Mouse (Mus musculus) heart, adult 2 months (tissue): Measurements from ENCODE around the gene Pacrg. TPM values are rescaled to one million over a fixed set of nuclear protein-coding genes. Genes with fewer than 3 reads are reported as not detected.
A peak's percentile ranks its signal among the peaks of the same experiment; 100 is the strongest.

Source experiments
- DNase-seq, 2 experiments: peaks; one replicate each; pipeline ENCODE4 v3.0.0; 2021
- H3K27ac ChIP-seq: fragments of 200-600 bp; 2 replicates; pipeline ENCODE4 v1.8.1; 2022
- H3K27me3 ChIP-seq: fragments of 200-500 bp; 2 replicates; pipeline ENCODE4 v1.6.1; 2012; ENCODE audit warnings: mild to moderate bottlenecking, low read length, inconsistent platforms, mixed read lengths; ENCODE audit not compliant: control insufficient read depth, insufficient read depth
- H3K36me3 ChIP-seq: fragments of 200-500 bp; 2 replicates; pipeline ENCODE4 v1.6.1; 2012; ENCODE audit warnings: low read length, inconsistent platforms; ENCODE audit not compliant: control insufficient read depth, insufficient read depth
- H3K4me1 ChIP-seq: fragments of 200-500 bp; 2 replicates; pipeline ENCODE4 v1.6.1; 2011; ENCODE audit warnings: low read length; ENCODE audit not compliant: control insufficient read depth, insufficient read depth
- H3K4me3 ChIP-seq: fragments of 200-600 bp; 2 replicates; pipeline ENCODE4 v1.8.1; 2022
- H3K79me2 ChIP-seq: fragments of 200-500 bp; replicated peaks from 2 replicates; pipeline ENCODE4 v1.6.1; 2012; ENCODE audit warnings: mild to moderate bottlenecking, inconsistent platforms, low read length, moderate library complexity, mixed read lengths; ENCODE audit not compliant: control insufficient read depth, insufficient read depth
- H3K9ac ChIP-seq: fragments of 200-500 bp; 2 replicates; pipeline ENCODE4 v1.6.1; 2012; ENCODE audit warnings: low read depth, mild to moderate bottlenecking, control low read depth, inconsistent platforms, low read length, mixed read lengths
- CTCF ChIP-seq: fragments of 200-600 bp; IDR thresholded peaks from 2 replicates; pipeline ENCODE4 v1.8.1; 2022; ENCODE audit warnings: antibody characterized with exemption, mild to moderate bottlenecking, moderate library complexity
- EP300 ChIP-seq: fragments of 200-500 bp; IDR thresholded peaks from 2 replicates; pipeline ENCODE4 v1.6.1; 2011; ENCODE audit warnings: low read depth, low read length, control low read depth; ENCODE audit not compliant: insufficient read depth
- POLR2A ChIP-seq: fragments of 200-500 bp; IDR thresholded peaks from 2 replicates; pipeline ENCODE4 v1.6.1; 2011; ENCODE audit warnings: mild to moderate bottlenecking, low read depth, low read length, control low read depth; ENCODE audit not compliant: insufficient read depth
- WGBS: fragments of 180-500 bp; shearing (Covaris S2); methylation state at CpG from one replicate; pipeline ENCODE4 v1.1.7; 2018; 5-methylcytosine and 5-hydroxymethylcytosine counted together
- intact Hi-C: fragments of 180-260 bp; cut with DNase I; formaldehyde crosslinking; loops from one replicate; pipeline ENCODE4 v1.15.1; 2025
- polyA plus RNA-seq: library from polyadenylated mRNA; depleted of rRNA; stranded (reverse); fragments of >200 nt; gene quantifications from 2 replicates; pipeline ENCODE4 v1.2.3, GENCODE M21; 2012
- total RNA-seq, 2 experiments: library from RNA; stranded (reverse); gene quantifications; 2 replicates each; pipeline ENCODE4 v1.2.3; 2021

Pacrg gene
- total and polyA plus RNA-seq, 3 experiments = 0.45 to 1.0 (median 0.89) TPM

GRCm38 (mm10) chr17:10854207-10854606 is 14.1 kb upstream of the Pacrg start:
- H3K36me3 ChIP-seq = no peaks in the 10 kb centered on the region
- DNase-seq = peak in 1 of 2 experiments; percentile 15
- no peak overlapping the region for H3K27ac ChIP-seq
- WGBS = 76% methylated on average over 3 of the region's 3 CpGs
- H3K79me2 ChIP-seq = no peaks in the 10 kb centered on the region
- intact Hi-C loops = no loop called here
- no peak overlapping the region for H3K9ac ChIP-seq
- no peaks in the 10 kb centered on the region; the same call in 1 of the 2 replicates for H3K4me1 ChIP-seq
- TF ChIP-seq EP300 (no peak), CTCF (no peak), POLR2A (no peak)
- H3K27me3 ChIP-seq = no peaks in the 10 kb centered on the region
- no peak overlapping the region for H3K4me3 ChIP-seq

- peak overlapping the region; percentile 90 for H3K27ac ChIP-seq
These were observed 655 bp upstream of the Pacrg start for GRCm38 (mm10) chr17:10840731-10841201.

GRCm38 (mm10) chr17:10818971-10819370 is 21.1 kb downstream of the Pacrg start:
- Histone ChIP-seq H3K9ac (no peak overlapping the region), H3K4me1 (no peaks in the 10 kb centered on the region), H3K27ac (no peak overlapping the region), H3K79me2 (no peaks in the 10 kb centered on the region), H3K4me3 (no peak overlapping the region), H3K27me3 (no peaks in the 10 kb centered on the region), H3K36me3 (no peaks in the 10 kb centered on the region)
- TF ChIP-seq EP300 (no peak), CTCF (no peak), POLR2A (no peak)
- 73% methylated on average over 4 of the region's 4 CpGs for WGBS
- intact Hi-C loops = no loop called here
- no peak for DNase-seq

More at GRCm38 (mm10) chr17:10840731-10841201, 655 bp upstream of the Pacrg start:
- H3K4me3 ChIP-seq = peak overlapping the region; percentile 84
- H3K4me1 ChIP-seq = no peaks in the 10 kb centered on the region
- 2% methylated on average over 20 of the region's 20 CpGs for WGBS
- TF ChIP-seq EP300 (no peak), CTCF (peak; percentile 83), POLR2A (no peak)
- H3K36me3 ChIP-seq = no peaks in the 10 kb centered on the region
- H3K79me2 ChIP-seq = no peaks in the 10 kb centered on the region
- intact Hi-C loops = loop anchor here (10.0 kb wide), 1 partner anchor 506 kb away; no protein-coding TSS in a partner anchor
- DNase-seq = peak; percentile 53 to 54
- H3K27me3 ChIP-seq = no peaks in the 10 kb centered on the region
- peak overlapping the region; percentile 76 for H3K9ac ChIP-seq

GRCm38 (mm10) chr17:10808571-10808970 is 31.5 kb downstream of the Pacrg start:
- H3K4me1 ChIP-seq = no peaks in the 10 kb centered on the region
- no peaks in the 10 kb centered on the region for H3K27me3 ChIP-seq
- no peak overlapping the region for H3K9ac ChIP-seq
- intact Hi-C loops = no loop called here
- no peaks in the 10 kb centered on the region for H3K79me2 ChIP-seq
- no peak overlapping the region for H3K27ac ChIP-seq
- no peak overlapping the region for H3K4me3 ChIP-seq
- TF ChIP-seq POLR2A = no peak
- no peak for TF ChIP-seq EP300
- TF ChIP-seq CTCF = no peak
- DNase-seq = no peak
- no peaks in the 10 kb centered on the region for H3K36me3 ChIP-seq
- WGBS = 64% methylated on average over 2 of the region's 2 CpGs

- 85% methylated on average over 13 of the region's 13 CpGs for WGBS
- TF ChIP-seq CTCF = no peak
- no peak for TF ChIP-seq POLR2A
- TF ChIP-seq EP300 = no peak
- no peak overlapping the region for H3K9ac ChIP-seq
- H3K4me3 ChIP-seq = no peak overlapping the region
- no peak for DNase-seq
- intact Hi-C loops = no loop called here
- no peaks in the 10 kb centered on the region for H3K4me1 ChIP-seq
- H3K79me2 ChIP-seq = no peaks in the 10 kb centered on the region
- H3K36me3 ChIP-seq = no peaks in the 10 kb centered on the region
- H3K27ac ChIP-seq = no peak overlapping the region
- no peaks in the 10 kb centered on the region for H3K27me3 ChIP-seq
These were observed 32.7 kb downstream of the Pacrg start for GRCm38 (mm10) chr17:10807261-10807998.

GRCm38 (mm10) chr17:10806692-10807091 is 33.4 kb downstream of the Pacrg start:
- Histone ChIP-seq H3K36me3 (no peaks in the 10 kb centered on the region), H3K27ac (no peak overlapping the region), H3K27me3 (no peaks in the 10 kb centered on the region), H3K4me1 (no peaks in the 10 kb centered on the region), H3K4me3 (no peak overlapping the region), H3K9ac (no peak overlapping the region), H3K79me2 (no peaks in the 10 kb centered on the region)
- intact Hi-C loops = no loop called here
- WGBS = 90% methylated on average over 4 of the region's 4 CpGs
- no peak for DNase-seq
- TF ChIP-seq POLR2A = no peak
- no peak for TF ChIP-seq CTCF
- TF ChIP-seq EP300 = no peak
